Mouse (Mus musculus) stomach, embryonic 14.5 days (tissue): ENCODE results near the gene Atg9a. TPM values are rescaled to one million over a fixed set of nuclear protein-coding genes. Genes with fewer than 3 reads are reported as not detected.
"Not testable (repeated sequence)": the region's sequence is repeated elsewhere in the genome, so short reads cannot be mapped to it uniquely, and the experiment has no call there.

Experiments used
- ATAC-seq: fragments of 200-750 bp; cut with Nextera tagmentation; 2 replicates; pipeline ENCODE4 v1.8.0; 2017; ENCODE audit warnings: low read depth, moderate TSS enrichment; ENCODE audit not compliant: insufficient number of reproducible peaks, insufficient read depth, low FRiP score
- H3K27ac ChIP-seq: fragments of 300-500 bp; sonication (generic); 2 replicates; pipeline ENCODE4 v1.5.1; 2014; ENCODE audit warnings: mild to moderate bottlenecking, low read length, moderate library complexity, mixed read lengths
- H3K27me3 ChIP-seq: fragments of 300-500 bp; sonication (generic); 2 replicates; pipeline ENCODE4 v1.6.1; 2014; ENCODE audit warnings: low read length, control low read depth, mixed read lengths; ENCODE audit not compliant: control insufficient read depth, insufficient read depth
- H3K36me3 ChIP-seq: fragments of 300-500 bp; sonication (generic); 2 replicates; pipeline ENCODE4 v1.6.1; 2014; ENCODE audit warnings: mild to moderate bottlenecking, control low read depth, low read length, moderate library complexity, mixed read lengths; ENCODE audit not compliant: control insufficient read depth, insufficient read depth
- H3K4me1 ChIP-seq: fragments of 300-500 bp; sonication (generic); 2 replicates; pipeline ENCODE4 v1.6.1; 2014; ENCODE audit warnings: low read length, control low read depth, mixed read lengths; ENCODE audit not compliant: control insufficient read depth, insufficient read depth
- H3K4me2 ChIP-seq: fragments of 300-500 bp; sonication (generic); replicated peaks from 2 replicates; pipeline ENCODE4 v1.6.1; 2014; ENCODE audit warnings: low read depth, low read length, control low read depth
- H3K4me3 ChIP-seq: fragments of 300-500 bp; sonication (generic); 2 replicates; pipeline ENCODE4 v1.5.1; 2014; ENCODE audit warnings: low read depth, low read length, control low read depth
- H3K9ac ChIP-seq: fragments of 300-500 bp; sonication (generic); replicated peaks from 2 replicates; pipeline ENCODE4 v1.6.1; 2014; ENCODE audit warnings: low read depth, mild to moderate bottlenecking, control low read depth, low read length, moderate library complexity, mixed read lengths
- H3K9me3 ChIP-seq: fragments of 300-500 bp; sonication (generic); 2 replicates; pipeline ENCODE4 v1.6.1; 2016; ENCODE audit warnings: low read depth, low read length, control low read depth; ENCODE audit not compliant: control insufficient read depth
- WGBS: fragments of 180-500 bp; shearing (Covaris S2); extraction: QIAGEN DNeasy Blood & Tissue Kit; methylation state at CpG from one replicate; pipeline ENCODE4 v1.1.7; 2014; 5-methylcytosine and 5-hydroxymethylcytosine counted together
- polyA plus RNA-seq: library from polyadenylated mRNA; unstranded; fragments of >200 nt; fragmentation: Nextera tagmentation; extraction: Ambion mirVana; gene quantifications from 2 replicates; pipeline ENCODE4 v1.2.1, GENCODE M21; 2014

The Atg9a gene
- polyA plus RNA-seq = 23.2 and 27.2 TPM in 2 replicates

DNA sequence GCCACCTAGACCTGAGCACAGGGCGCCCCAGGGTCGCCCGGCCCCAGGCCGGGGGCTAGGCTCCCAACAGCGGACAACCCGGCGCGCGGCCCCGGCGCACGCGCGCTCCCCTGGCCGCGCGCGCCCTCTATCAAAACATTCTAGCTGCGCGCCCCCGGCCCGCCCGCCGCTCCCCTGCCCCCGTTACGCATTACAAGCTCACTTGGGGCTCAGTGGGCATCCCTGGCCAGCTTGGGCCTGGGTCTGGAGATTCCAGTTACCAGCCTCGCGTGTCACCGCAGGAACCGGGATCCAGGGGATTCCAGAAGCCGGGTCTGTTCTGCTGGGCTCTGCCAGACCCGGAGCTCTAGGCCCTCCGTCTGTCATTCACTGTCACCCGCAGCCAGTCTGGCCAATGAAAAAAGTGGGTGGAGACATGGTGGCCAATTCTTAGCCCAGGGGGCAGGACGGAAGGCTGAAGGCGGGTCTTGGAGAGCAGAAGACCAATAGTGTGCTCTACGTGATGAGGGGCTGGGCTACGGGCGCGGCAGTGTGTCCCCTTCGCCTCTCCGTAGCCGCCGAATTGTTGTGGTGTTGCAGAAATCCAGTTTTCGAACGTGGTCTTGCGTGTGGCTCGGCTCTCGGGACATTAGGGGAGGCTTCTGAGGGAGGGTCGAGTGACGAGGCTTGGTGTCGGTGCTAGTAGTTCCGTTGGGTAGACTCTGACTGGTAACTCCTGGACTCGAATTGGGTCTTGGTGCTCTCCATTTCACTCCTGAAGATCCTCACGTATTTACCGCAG is at the start of gene Atg9a, which contains the start of gene Ankzf1:
TSS of gene Atg9a (minus strand) at position 575 of the 781 bp plus-strand sequence.
TSS of gene Ankzf1 (plus strand) at position 530 of the 781 bp plus-strand sequence.
- Histone ChIP-seq H3K36me3 (peaks cover 19% of the 10 kb centered on the region; the same call in 1 of the 2 replicates), H3K9ac (peak within 1 kb of the TSS; percentile 64), H3K4me2 (peak within 1 kb of the TSS; percentile 70), H3K4me3 (peak within 1 kb of the TSS; percentile 61), H3K27me3 (no peaks in the 10 kb centered on the region), H3K4me1 (peaks cover 13% of the 10 kb centered on the region), H3K27ac (peak within 1 kb of the TSS; percentile 89), H3K9me3 (no peaks in the 10 kb centered on the region)
- WGBS = under 1% methylated on average over 56 of the region's 56 CpGs
- ATAC-seq = peak; percentile 99

DNA sequence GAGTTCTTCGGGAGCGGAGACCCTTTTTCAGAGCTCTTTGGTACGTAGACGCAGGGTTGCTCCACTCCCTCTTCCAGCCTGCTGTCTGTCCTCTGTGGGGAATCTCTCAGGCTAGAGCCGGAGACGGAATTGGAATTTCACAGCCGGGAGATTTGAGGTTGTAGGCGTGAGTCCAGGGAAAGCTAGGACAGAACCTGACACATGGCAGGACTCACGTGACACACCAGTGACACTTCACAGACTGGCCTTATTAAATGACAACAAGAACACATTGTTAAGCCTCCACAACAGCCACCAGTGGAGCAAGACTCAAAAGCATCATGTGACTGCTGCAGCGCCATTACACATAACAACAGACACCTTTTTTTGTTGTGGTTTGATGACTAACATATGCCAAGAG is 47.6 kb upstream of the Atg9a start:
- Histone ChIP-seq H3K9ac (no peak overlapping the region), H3K27ac (no peak overlapping the region), H3K4me3 (no peak overlapping the region), H3K4me2 (no peak overlapping the region), H3K4me1 (peaks cover 2% of the 10 kb centered on the region; the same call in 1 of the 2 replicates), H3K36me3 (peaks cover 21% of the 10 kb centered on the region), H3K27me3 (no peaks in the 10 kb centered on the region), H3K9me3 (no peaks in the 10 kb centered on the region)
- 85% methylated on average over 10 of the region's 10 CpGs for WGBS
- no peak for ATAC-seq

DNA sequence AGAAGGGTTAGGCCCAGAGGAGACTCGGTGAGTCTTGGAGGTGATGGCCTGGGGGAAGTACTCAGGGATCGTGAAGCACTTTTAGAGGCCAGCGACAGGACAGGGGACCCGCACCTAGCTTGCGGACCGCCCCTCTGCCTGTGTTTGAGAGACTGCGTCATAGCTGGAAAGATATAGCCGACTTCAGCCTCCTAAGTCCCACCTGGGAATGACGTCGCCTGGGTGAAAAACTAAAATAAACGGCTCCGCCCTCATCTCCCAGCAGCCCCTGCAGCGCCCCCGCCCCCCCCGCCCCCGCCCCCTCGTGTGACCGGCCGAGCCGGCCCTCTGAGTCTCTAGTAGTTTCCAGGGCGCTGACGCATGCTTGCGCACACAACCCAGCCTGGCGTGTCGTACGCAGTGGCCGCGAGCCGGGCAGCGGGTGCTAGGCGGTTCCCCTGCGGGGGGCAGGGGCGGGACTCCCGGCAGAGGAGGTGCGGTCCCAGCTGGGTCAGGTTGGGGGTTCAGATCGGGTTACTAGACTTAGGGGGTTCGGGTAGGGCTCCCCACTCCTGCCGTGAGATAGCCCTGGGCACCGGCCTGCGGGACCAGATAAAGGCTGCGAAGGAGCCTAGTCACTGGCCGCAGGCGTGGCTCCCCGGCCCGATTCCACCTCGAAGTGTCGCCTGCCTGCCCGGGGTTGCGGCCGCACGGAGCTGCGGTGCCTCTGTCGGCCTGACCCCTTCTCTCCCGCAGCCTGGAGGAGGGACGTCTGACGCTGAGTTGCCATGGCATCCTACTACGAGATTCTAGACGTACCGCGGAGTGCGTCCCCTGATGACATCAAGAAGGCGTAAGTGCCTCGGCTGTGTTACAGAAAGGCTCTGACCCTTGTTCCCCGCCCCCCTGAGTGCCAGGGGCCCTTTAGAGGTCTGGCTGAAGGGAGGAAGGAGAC is 44.4 kb upstream of the Atg9a start, which contains the start of gene Dnajb2:
TSS of gene Dnajb2 (plus strand) at position 290 of the 934 bp plus-strand sequence.
- under 1% methylated on average over 64 of the region's 64 CpGs for WGBS
- no peaks in the 10 kb centered on the region for H3K9me3 ChIP-seq
- peak; percentile 92 for ATAC-seq
- peak within 1 kb of the TSS; percentile 60 for H3K4me3 ChIP-seq
- H3K4me1 ChIP-seq = peaks cover 2% of the 10 kb centered on the region; the same call in 1 of the 2 replicates
- peak within 1 kb of the TSS; percentile 66 for H3K27ac ChIP-seq
- no peaks in the 10 kb centered on the region for H3K27me3 ChIP-seq
- H3K36me3 ChIP-seq = peaks cover 11% of the 10 kb centered on the region; the same call in 1 of the 2 replicates
- peak within 1 kb of the TSS; percentile 88 for H3K4me2 ChIP-seq
- H3K9ac ChIP-seq = peak within 1 kb of the TSS; percentile 53

DNA sequence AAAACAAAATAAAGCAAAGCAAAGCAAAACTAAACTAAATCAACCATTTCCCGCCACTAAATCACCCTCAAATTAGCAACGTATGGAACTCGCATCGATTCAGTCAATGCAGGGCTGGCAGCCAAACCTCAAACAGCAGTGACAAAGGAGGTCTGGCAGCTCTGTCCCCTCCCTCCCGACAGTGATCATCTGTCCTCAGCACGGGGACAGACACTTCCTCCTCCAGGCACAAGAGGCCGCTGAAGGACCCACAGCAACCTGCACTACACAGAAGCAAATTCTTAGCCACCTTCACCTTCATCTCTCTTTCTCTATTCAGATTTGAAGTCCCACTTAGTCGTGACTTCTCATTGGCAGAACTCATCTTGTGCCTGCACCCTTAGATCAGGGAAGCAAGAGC is 42.6 kb upstream of the Atg9a start:
- no peaks in the 10 kb centered on the region; the same call in 1 of the 2 replicates for H3K36me3 ChIP-seq
- H3K27ac ChIP-seq = no peak overlapping the region
- no peaks in the 10 kb centered on the region for H3K9me3 ChIP-seq
- WGBS = 2% methylated on average over 8 of the region's 8 CpGs
- no peak overlapping the region for H3K4me2 ChIP-seq
- no peak overlapping the region for H3K9ac ChIP-seq
- H3K27me3 ChIP-seq = no peaks in the 10 kb centered on the region
- peaks cover 2% of the 10 kb centered on the region; the same call in 1 of the 2 replicates for H3K4me1 ChIP-seq
- no peak overlapping the region for H3K4me3 ChIP-seq
- peak; percentile 43; the same call in 1 of the 2 replicates for ATAC-seq

DNA sequence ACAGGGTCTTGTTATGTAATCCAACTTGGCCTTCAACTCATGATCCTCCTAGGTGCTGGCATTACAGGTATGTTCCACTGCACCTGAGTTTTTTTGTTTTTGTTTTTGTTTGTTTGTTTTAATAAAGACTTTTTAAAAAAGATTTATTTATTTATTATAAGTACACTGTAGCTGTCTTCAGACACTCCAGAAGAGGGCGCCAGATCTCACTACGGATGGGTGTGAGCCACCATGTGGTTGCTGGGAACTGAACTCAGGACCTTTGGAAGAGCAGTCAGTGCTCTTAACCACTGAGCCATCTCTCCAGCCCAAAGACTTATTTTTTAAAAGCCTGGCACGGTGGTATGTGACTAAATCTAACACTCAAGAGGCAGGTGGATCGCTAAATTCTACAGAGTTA is 40.5 kb upstream of the Atg9a start:
- WGBS = 71% methylated on average over 4 of the region's 4 CpGs
- H3K9me3 ChIP-seq, H3K4me3 ChIP-seq, H3K27ac ChIP-seq, H3K4me1 ChIP-seq, ATAC-seq, H3K27me3 ChIP-seq, H3K36me3 ChIP-seq, H3K4me2 ChIP-seq, H3K9ac ChIP-seq: not testable (repeated sequence)

DNA sequence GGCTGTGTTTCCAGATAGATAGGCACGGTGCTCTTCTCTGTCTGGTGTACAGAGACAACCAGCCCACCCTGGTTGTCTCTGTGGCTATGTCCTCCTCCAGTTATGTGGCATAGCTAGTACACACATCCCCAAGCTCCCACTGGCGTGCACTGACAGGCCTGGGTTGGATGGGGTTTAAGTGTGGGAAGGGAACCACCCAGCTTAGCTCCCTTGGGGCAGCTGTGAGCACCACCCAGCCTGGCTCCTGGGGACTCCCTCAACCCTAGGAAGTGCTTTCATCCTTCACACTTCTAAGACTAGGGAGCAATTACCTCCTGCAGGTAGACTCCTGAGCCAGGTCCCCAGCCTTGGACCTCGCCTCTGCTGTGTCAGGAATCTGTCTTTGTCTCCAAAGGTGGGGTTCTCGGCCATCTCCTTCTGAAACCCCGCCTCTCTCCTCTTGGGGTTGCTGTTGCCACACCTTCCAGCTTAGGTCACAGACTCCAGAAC is 39.7 kb upstream of the Atg9a start, which contains the start of gene A630095N17Rik:
TSS of gene A630095N17Rik (minus strand) at position 439 of the 489 bp plus-strand sequence.
- WGBS = 67% methylated on average over 5 of the region's 5 CpGs
- Histone ChIP-seq H3K27me3 (no peaks in the 10 kb centered on the region), H3K36me3 (no peaks in the 10 kb centered on the region), H3K4me3 (no peak within 1 kb of the TSS), H3K9me3 (no peaks in the 10 kb centered on the region), H3K27ac (no peak within 1 kb of the TSS), H3K4me2 (no peak within 1 kb of the TSS), H3K4me1 (no peaks in the 10 kb centered on the region), H3K9ac (no peak within 1 kb of the TSS)
- ATAC-seq = no peak

DNA sequence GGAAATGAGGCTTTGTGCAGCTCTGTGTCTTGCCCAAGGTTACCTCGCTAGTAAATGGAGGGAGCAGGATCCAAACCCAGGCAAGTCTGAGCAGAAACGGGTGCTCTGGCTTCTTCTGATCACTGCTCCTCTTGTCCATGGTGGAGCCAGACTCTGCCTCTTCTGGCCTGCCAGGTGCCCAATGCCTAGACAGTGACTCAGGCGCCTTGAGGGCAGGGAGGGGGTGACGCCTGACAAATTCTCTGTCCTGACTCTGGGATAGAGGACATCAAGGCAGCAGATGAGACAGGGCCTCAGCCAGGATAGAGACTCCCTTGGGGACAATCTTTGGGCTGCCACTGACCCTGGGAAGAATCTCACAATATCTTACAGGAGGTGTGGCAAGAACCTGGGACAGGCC is 39.2 kb upstream of the Atg9a start:
- Histone ChIP-seq H3K9me3 (no peaks in the 10 kb centered on the region), H3K27ac (no peak overlapping the region), H3K4me3 (no peak overlapping the region), H3K27me3 (no peaks in the 10 kb centered on the region), H3K4me1 (no peaks in the 10 kb centered on the region), H3K36me3 (no peaks in the 10 kb centered on the region), H3K9ac (no peak overlapping the region), H3K4me2 (no peak overlapping the region)
- 75% methylated on average over 4 of the region's 4 CpGs for WGBS
- ATAC-seq = no peak
